16 mouse cellular contexts compared by ENCODE assay signal in genomic region chr13:23157848-23158247, GRCm38 (mm10). TPM values are rescaled to one million over a fixed set of nuclear protein-coding genes. Genes with fewer than 3 reads are reported as not detected.
A peak's percentile ranks its signal among the peaks of the same experiment; 100 is the strongest.
DNase-seq lines count a peak whose midpoint lies in the region; ATAC-seq and TF ChIP-seq lines count a peak whose summit lies in the region.
"Had no signal": no experiment of that assay in that cellular context is flagged by ENCODE, and none has a peak within 500 bp of the region (broad histone marks: within the 10 kb centered on the region; RNA-seq: fewer than 3 reads in every experiment).

No protein-coding gene starts in this region.

- no peak overlapping the region for H3K9ac ChIP-seq in heart, postnatal 0 days (replicated peaks; ENCODE audit: low read depth, low read length)
- no peak overlapping the region for H3K9ac ChIP-seq in midbrain, embryonic 13.5 days (replicated peaks)
- H3K9ac ChIP-seq in midbrain, postnatal 0 days (replicated peaks; ENCODE audit: low read length, poor library complexity, severe bottlenecking): no peak overlapping the region
- H3K9ac ChIP-seq: forebrain, embryonic 15.5 days; limb, embryonic 13.5 days had no signal

- no peak for DNase-seq in heart, postnatal 0 days (ENCODE audit: low spot score)
- no peak for DNase-seq in heart, adult 18-20 months
- no peak for DNase-seq in midbrain, postnatal 0 days (ENCODE audit: low spot score)
- peak; percentile 65 for DNase-seq in brain, embryonic 14.5 days (ENCODE audit: low read depth)
- DNase-seq in lung, postnatal 36 days: peak; percentile 2
- DNase-seq in spleen, adult 18-20 months: no peak
- no peak for DNase-seq in left cerebral cortex, adult 2 months (ENCODE audit: extremely low spot score in 1 of 2, low spot score in 2 of 2)
- DNase-seq: gastrocnemius, postnatal 36 days had no signal

- no peaks in the 10 kb centered on the region for H3K27me3 ChIP-seq in heart, postnatal 0 days (ENCODE audit: control insufficient read depth, insufficient read depth, low read length)
- H3K27me3 ChIP-seq in midbrain, embryonic 13.5 days: no peaks in the 10 kb centered on the region
- no peaks in the 10 kb centered on the region for H3K27me3 ChIP-seq in midbrain, postnatal 0 days (ENCODE audit: insufficient read depth, low read length)
- H3K27me3 ChIP-seq: forebrain, embryonic 15.5 days; limb, embryonic 13.5 days had no signal

- H3K4me3 ChIP-seq in heart, postnatal 0 days (ENCODE audit: low read depth, low read length): no peak overlapping the region
- H3K4me3 ChIP-seq in midbrain, embryonic 13.5 days (replicated peaks): no peak overlapping the region
- no peak overlapping the region for H3K4me3 ChIP-seq in midbrain, postnatal 0 days (ENCODE audit: low read depth, low read length)
- no peak overlapping the region for H3K4me3 ChIP-seq in left cerebral cortex, adult 2 months
- H3K4me3 ChIP-seq: forebrain, embryonic 15.5 days; limb, embryonic 13.5 days had no signal

- peak; percentile 51 for ATAC-seq in heart, postnatal 0 days (ENCODE audit: insufficient read depth, low read depth)
- peak; percentile 34 for ATAC-seq in midbrain, embryonic 13.5 days
- ATAC-seq in midbrain, postnatal 0 days (ENCODE audit: low FRiP score): no peak
- ATAC-seq: forebrain, embryonic 15.5 days; hindbrain, embryonic 16.5 days had no signal

- no peaks in the 10 kb centered on the region for H3K9me3 ChIP-seq in heart, postnatal 0 days (replicated peaks; ENCODE audit: control insufficient read depth, low read length)
- no peaks in the 10 kb centered on the region for H3K9me3 ChIP-seq in midbrain, embryonic 13.5 days
- H3K9me3 ChIP-seq in midbrain, postnatal 0 days (ENCODE audit: low read length): no peaks in the 10 kb centered on the region
- H3K9me3 ChIP-seq: forebrain, embryonic 15.5 days; limb, embryonic 13.5 days had no signal

- no peak for TF ChIP-seq CTCF in heart, postnatal 0 days (IDR thresholded peaks at IDR 0.05; ENCODE audit: low read depth)
- TF ChIP-seq CTCF in midbrain, postnatal 0 days (IDR thresholded peaks at IDR 0.05): no peak
- TF ChIP-seq CTCF in brain, embryonic 14.5 days (IDR thresholded peaks at IDR 0.05; ENCODE audit: borderline replicate concordance, extremely low read depth, insufficient read depth, insufficient read length): no peak
- no peak for TF ChIP-seq CTCF in left cerebral cortex, adult 2 months (IDR thresholded peaks at IDR 0.05)

- TF ChIP-seq POLR2A in brain, embryonic 14.5 days (IDR thresholded peaks at IDR 0.05; ENCODE audit: borderline replicate concordance, extremely low read depth, insufficient read depth, insufficient read length, poor library complexity, severe bottlenecking): no peak

- WGBS in heart, postnatal 0 days: 34% methylated on average over 3 of the region's 3 CpGs
- WGBS in midbrain, embryonic 13.5 days: 66% methylated on average over 3 of the region's 3 CpGs
- WGBS in midbrain, postnatal 0 days: 76% methylated on average over 3 of the region's 3 CpGs

- H3K27ac ChIP-seq in heart, postnatal 0 days (ENCODE audit: low read depth): no peak overlapping the region
- H3K27ac ChIP-seq in midbrain, embryonic 13.5 days: no peak overlapping the region
- no peak overlapping the region for H3K27ac ChIP-seq in midbrain, postnatal 0 days (ENCODE audit: low read depth, low read length)
- H3K27ac ChIP-seq in left cerebral cortex, adult 2 months: no peak overlapping the region
- H3K27ac ChIP-seq: forebrain, embryonic 15.5 days; limb, embryonic 13.5 days; macrophage; stomach, postnatal 0 days had no signal

- TF ChIP-seq EP300 in heart, postnatal 0 days (IDR thresholded peaks at IDR 0.05; ENCODE audit: low read depth): no peak

- H3K4me1 ChIP-seq in heart, postnatal 0 days (ENCODE audit: control insufficient read depth, insufficient read depth): no peaks in the 10 kb centered on the region; the same call in 1 of the 2 replicates
- no peaks in the 10 kb centered on the region for H3K4me1 ChIP-seq in midbrain, embryonic 13.5 days (replicated peaks)
- H3K4me1 ChIP-seq in midbrain, postnatal 0 days (ENCODE audit: insufficient read depth, low read length): no peaks in the 10 kb centered on the region
- H3K4me1 ChIP-seq: forebrain, embryonic 15.5 days; limb, embryonic 13.5 days had no signal

- no peaks in the 10 kb centered on the region for H3K36me3 ChIP-seq in heart, postnatal 0 days (replicated peaks; ENCODE audit: control insufficient read depth, insufficient read depth, low read length)
- no peaks in the 10 kb centered on the region for H3K36me3 ChIP-seq in midbrain, embryonic 13.5 days
- no peaks in the 10 kb centered on the region for H3K36me3 ChIP-seq in midbrain, postnatal 0 days (ENCODE audit: insufficient read depth, low read length)
- H3K36me3 ChIP-seq: forebrain, embryonic 15.5 days; limb, embryonic 13.5 days had no signal

- H3K4me2 ChIP-seq in heart, postnatal 0 days (ENCODE audit: low read depth, low read length): no peak overlapping the region
- H3K4me2 ChIP-seq in midbrain, embryonic 13.5 days (replicated peaks): no peak overlapping the region
- H3K4me2 ChIP-seq in midbrain, postnatal 0 days (ENCODE audit: low read depth, low read length, poor library complexity, severe bottlenecking): no peak overlapping the region
- H3K4me2 ChIP-seq: forebrain, embryonic 15.5 days; limb, embryonic 13.5 days had no signal

- intact Hi-C loops in left cerebral cortex, adult 2 months (cut with DNase I): no loop called here

RNA-seq across cellular contexts. Expression of gene Vmn1r219, which starts 1.3 kb away (rescaled TPM):
- total RNA-seq in heart, postnatal 0 days (2014; rRNA removed; ENCODE audit: low replicate concordance): not detected in 2 replicates
- not detected in 2 replicates for polyA plus RNA-seq in heart, postnatal 0 days (2015; fragmentation: Nextera tagmentation; extraction: Ambion mirVana)
- total RNA-seq in heart, adult 18-20 months (2021): not detected
- not detected in 2 replicates for polyA plus RNA-seq in midbrain, embryonic 13.5 days (2015; fragmentation: Nextera tagmentation; extraction: Ambion mirVana)
- total RNA-seq in midbrain, postnatal 0 days (2014; rRNA removed): not detected in 2 replicates
- not detected in 2 replicates for polyA plus RNA-seq in midbrain, postnatal 0 days (2015; fragmentation: Nextera tagmentation; extraction: Ambion mirVana)
- polyA plus RNA-seq in brain, embryonic 14.5 days (2012; rRNA removed): not detected in 2 replicates
- not detected for total RNA-seq in left cerebral cortex, adult 2 months (2021)
- total RNA-seq: common myeloid progenitor, adult 5-6 weeks; gastrocnemius, postnatal 36 days had no signal
- polyA plus RNA-seq: forebrain, embryonic 15.5 days; hindbrain, embryonic 16.5 days; limb, embryonic 13.5 days; macrophage; neural tube, embryonic 11.5 days; stomach, postnatal 0 days had no signal

RNA-seq across cellular contexts. Expression of gene Vmn1r218, which starts 24.9 kb away (rescaled TPM):
- total RNA-seq in heart, postnatal 0 days (2014; rRNA removed; ENCODE audit: low replicate concordance): not detected in 2 replicates
- polyA plus RNA-seq in heart, postnatal 0 days (2015; fragmentation: Nextera tagmentation; extraction: Ambion mirVana): not detected in 2 replicates
- not detected for total RNA-seq in heart, adult 18-20 months (2021)
- polyA plus RNA-seq in midbrain, embryonic 13.5 days (2015; fragmentation: Nextera tagmentation; extraction: Ambion mirVana): not detected in 2 replicates
- not detected in 2 replicates for total RNA-seq in midbrain, postnatal 0 days (2014; rRNA removed)
- polyA plus RNA-seq in midbrain, postnatal 0 days (2015; fragmentation: Nextera tagmentation; extraction: Ambion mirVana): not detected in 2 replicates
- not detected in 2 replicates for polyA plus RNA-seq in brain, embryonic 14.5 days (2012; rRNA removed)
- total RNA-seq in left cerebral cortex, adult 2 months (2021): not detected
- total RNA-seq: common myeloid progenitor, adult 5-6 weeks; gastrocnemius, postnatal 36 days had no signal
- polyA plus RNA-seq: forebrain, embryonic 15.5 days; hindbrain, embryonic 16.5 days; limb, embryonic 13.5 days; macrophage; neural tube, embryonic 11.5 days; stomach, postnatal 0 days had no signal

RNA-seq across cellular contexts. Expression of gene Vmn1r220, which starts 29.9 kb away (rescaled TPM):
- total RNA-seq in heart, postnatal 0 days (2014; rRNA removed; ENCODE audit: low replicate concordance): not detected in 2 replicates
- polyA plus RNA-seq in heart, postnatal 0 days (2015; fragmentation: Nextera tagmentation; extraction: Ambion mirVana): not detected in 2 replicates
- total RNA-seq in heart, adult 18-20 months (2021): not detected
- polyA plus RNA-seq in midbrain, embryonic 13.5 days (2015; fragmentation: Nextera tagmentation; extraction: Ambion mirVana): not detected in 2 replicates
- not detected in 2 replicates for total RNA-seq in midbrain, postnatal 0 days (2014; rRNA removed)
- not detected in 2 replicates for polyA plus RNA-seq in midbrain, postnatal 0 days (2015; fragmentation: Nextera tagmentation; extraction: Ambion mirVana)
- not detected in 2 replicates for polyA plus RNA-seq in brain, embryonic 14.5 days (2012; rRNA removed)
- total RNA-seq in left cerebral cortex, adult 2 months (2021): not detected
- total RNA-seq: common myeloid progenitor, adult 5-6 weeks; gastrocnemius, postnatal 36 days had no signal
- polyA plus RNA-seq: forebrain, embryonic 15.5 days; hindbrain, embryonic 16.5 days; limb, embryonic 13.5 days; macrophage; neural tube, embryonic 11.5 days; stomach, postnatal 0 days had no signal

RNA-seq across cellular contexts. Expression of gene Vmn1r217, which starts 39.8 kb away (rescaled TPM):
- total RNA-seq in heart, postnatal 0 days (2014; rRNA removed; ENCODE audit: low replicate concordance): not detected in 2 replicates
- polyA plus RNA-seq in heart, postnatal 0 days (2015; fragmentation: Nextera tagmentation; extraction: Ambion mirVana): not detected in 2 replicates
- not detected for total RNA-seq in heart, adult 18-20 months (2021)
- polyA plus RNA-seq in midbrain, embryonic 13.5 days (2015; fragmentation: Nextera tagmentation; extraction: Ambion mirVana): not detected in 2 replicates
- total RNA-seq in midbrain, postnatal 0 days (2014; rRNA removed): not detected in 2 replicates
- not detected in 2 replicates for polyA plus RNA-seq in midbrain, postnatal 0 days (2015; fragmentation: Nextera tagmentation; extraction: Ambion mirVana)
- polyA plus RNA-seq in brain, embryonic 14.5 days (2012; rRNA removed): not detected in 2 replicates
- total RNA-seq in left cerebral cortex, adult 2 months (2021): not detected
- total RNA-seq: common myeloid progenitor, adult 5-6 weeks; gastrocnemius, postnatal 36 days had no signal
- polyA plus RNA-seq: forebrain, embryonic 15.5 days; hindbrain, embryonic 16.5 days; limb, embryonic 13.5 days; macrophage; neural tube, embryonic 11.5 days; stomach, postnatal 0 days had no signal

RNA-seq across cellular contexts. Expression of gene Vmn1r221, which starts 56.1 kb away (rescaled TPM):
- total RNA-seq in heart, postnatal 0 days (2014; rRNA removed; ENCODE audit: low replicate concordance): not detected in 2 replicates
- polyA plus RNA-seq in heart, postnatal 0 days (2015; fragmentation: Nextera tagmentation; extraction: Ambion mirVana): not detected in 2 replicates
- not detected for total RNA-seq in heart, adult 18-20 months (2021)
- not detected in 2 replicates for polyA plus RNA-seq in midbrain, embryonic 13.5 days (2015; fragmentation: Nextera tagmentation; extraction: Ambion mirVana)
- not detected in 2 replicates for total RNA-seq in midbrain, postnatal 0 days (2014; rRNA removed)
- not detected in 2 replicates for polyA plus RNA-seq in midbrain, postnatal 0 days (2015; fragmentation: Nextera tagmentation; extraction: Ambion mirVana)
- polyA plus RNA-seq in brain, embryonic 14.5 days (2012; rRNA removed): not detected in 2 replicates
- not detected for total RNA-seq in left cerebral cortex, adult 2 months (2021)
- total RNA-seq: common myeloid progenitor, adult 5-6 weeks; gastrocnemius, postnatal 36 days had no signal
- polyA plus RNA-seq: forebrain, embryonic 15.5 days; hindbrain, embryonic 16.5 days; limb, embryonic 13.5 days; macrophage; neural tube, embryonic 11.5 days; stomach, postnatal 0 days had no signal

Comparison
In these comparisons a context has a peak if more than half of its experiments do, and no peak if none do; other contexts are left out.
1. DNase-seq: peak in brain, embryonic 14.5 days (single experiment) and lung, postnatal 36 days (single experiment); none in heart, postnatal 0 days (single experiment), heart, adult 18-20 months (0 of 2), midbrain, postnatal 0 days (single experiment), spleen, adult 18-20 months (0 of 2) and left cerebral cortex, adult 2 months (0 of 2).